Mouse (Mus musculus) bone marrow, adult 2 months (tissue): ENCODE results near the gene BC051019.

Experiments
- CTCF ChIP-seq: fragments of 200-500 bp; IDR thresholded peaks from 2 replicates; pipeline ENCODE4 v1.5.1; 2011; ENCODE audit warnings: low read length, control low read depth; ENCODE audit not compliant: control insufficient read depth, insufficient read depth
- POLR2A ChIP-seq: fragments of 200-500 bp; IDR thresholded peaks from 2 replicates; pipeline ENCODE4 v1.6.1; 2011; ENCODE audit warnings: low read depth, mild to moderate bottlenecking, control low read depth, low read length, borderline replicate concordance; ENCODE audit not compliant: control insufficient read depth

GRCm38 (mm10) chr7:109690961-109691360 is 32.7 kb downstream of the BC051019 start:
- TF ChIP-seq CTCF (no peak), POLR2A (no peak)
